Mouse (Mus musculus) myocyte (in vitro differentiated cells): ENCODE measurements around the gene Sp2.

Source experiments
- CEBPB ChIP-seq: IDR thresholded peaks from 2 replicates; pipeline ENCODE4 v1.6.1; 2011; ENCODE audit warnings: mild to moderate bottlenecking, moderate library complexity; ENCODE audit not compliant: poor library complexity, insufficient read depth, severe bottlenecking
- E2F4 ChIP-seq: IDR thresholded peaks from one replicate; pipeline ENCODE4 v1.6.1; 2011; ENCODE audit warnings: mild to moderate bottlenecking, control low read depth, moderate library complexity; ENCODE audit not compliant: insufficient read depth
- MAX ChIP-seq: IDR thresholded peaks from one replicate; pipeline ENCODE4 v1.6.1; 2011; ENCODE audit warnings: low read depth, mild to moderate bottlenecking, control low read depth
- MYOD1 ChIP-seq, 3 experiments: IDR thresholded peaks; one replicate each; pipeline ENCODE4 v1.6.1; 2011; ENCODE audit warnings: control low read depth in 2 of 3, low read depth in 2 of 3, mild to moderate bottlenecking in 2 of 3, moderate library complexity in 1 of 3; ENCODE audit not compliant: insufficient read length in 2 of 3, control insufficient read depth in 1 of 3
- MYOG ChIP-seq, 3 experiments: IDR thresholded peaks; one replicate each; pipeline ENCODE4 v1.6.1; 2011; ENCODE audit warnings: control low read depth in 2 of 3, low read depth in 2 of 3, mild to moderate bottlenecking in 2 of 3; ENCODE audit not compliant: insufficient read length in 2 of 3, control insufficient read depth in 1 of 3, insufficient read depth in 1 of 3
- POLR2A ChIP-seq: IDR thresholded peaks from one replicate; pipeline ENCODE4 v1.6.1; 2011; ENCODE audit warnings: low read depth, mild to moderate bottlenecking, control low read depth, moderate library complexity; ENCODE audit not compliant: insufficient read length
- POLR2AphosphoS2 ChIP-seq: IDR thresholded peaks from one replicate; pipeline ENCODE4 v1.6.1; 2011; ENCODE audit warnings: low read depth, control low read depth; ENCODE audit not compliant: insufficient read length
- REST ChIP-seq: IDR thresholded peaks from one replicate; pipeline ENCODE4 v1.6.1; 2011; ENCODE audit warnings: mild to moderate bottlenecking, control low read depth, moderate library complexity; ENCODE audit not compliant: insufficient read depth, insufficient read length
- TCF12 ChIP-seq: IDR thresholded peaks from one replicate; pipeline ENCODE4 v1.6.1; 2011; ENCODE audit warnings: mild to moderate bottlenecking, control low read depth; ENCODE audit not compliant: poor library complexity, insufficient read depth, severe bottlenecking
- TCF3 ChIP-seq: IDR thresholded peaks from one replicate; pipeline ENCODE4 v1.6.1; 2011; ENCODE audit warnings: low read depth, control low read depth; ENCODE audit not compliant: insufficient read length
- USF1 ChIP-seq: IDR thresholded peaks from one replicate; pipeline ENCODE4 v1.6.1; 2011; ENCODE audit warnings: low read depth, mild to moderate bottlenecking, control low read depth, moderate library complexity

DNA sequence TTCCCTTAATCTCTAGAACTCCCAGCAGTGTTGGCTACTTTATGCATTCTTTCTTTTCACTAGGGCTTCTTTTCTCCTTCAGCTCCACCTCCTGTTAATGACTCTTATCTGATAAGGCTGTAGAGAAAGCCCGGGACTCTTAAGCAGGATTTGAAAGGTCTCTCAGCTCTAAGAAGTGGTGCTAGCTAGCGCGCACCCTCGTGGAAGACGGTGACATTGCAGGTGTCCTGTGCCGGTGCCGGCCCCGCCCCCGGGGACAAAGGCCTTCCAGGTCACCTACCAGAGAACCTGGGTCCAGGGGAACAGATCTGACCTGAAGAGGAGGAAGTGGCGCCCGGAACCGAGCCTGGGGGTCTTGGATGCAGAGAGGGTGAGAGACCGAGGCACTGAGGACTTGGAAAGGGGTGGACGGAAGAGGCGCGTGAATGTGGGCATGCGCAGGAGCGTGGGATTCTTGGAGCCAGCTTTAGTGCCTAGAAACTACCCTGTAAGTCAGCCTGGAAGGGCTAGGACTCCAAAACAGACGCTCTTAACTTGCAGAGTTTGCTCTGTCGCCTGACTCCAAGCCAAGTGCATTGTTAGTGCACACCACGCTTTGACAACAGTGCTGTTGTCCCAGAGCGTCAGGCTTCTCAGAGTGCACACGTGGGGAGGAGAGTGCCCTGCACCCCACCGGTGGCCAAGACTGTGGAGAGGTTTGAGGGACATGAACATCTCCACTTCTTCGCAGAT is 47.1 kb upstream of the Sp2 start, which contains the start of gene Scrn2:
- TF ChIP-seq POLR2A: peak; percentile 13
- no peak for TF ChIP-seq USF1
- no peak for TF ChIP-seq POLR2AphosphoS2
- no peak for TF ChIP-seq MYOG (IDR thresholded peaks at IDR 0.05; ENCODE audit: control insufficient read depth in 1 of 3, insufficient read depth in 1 of 3, insufficient read length in 2 of 3, low read depth in 2 of 3)
- TF ChIP-seq CEBPB: no peak
- TF ChIP-seq E2F4: no peak
- no peak for TF ChIP-seq TCF12
- no peak for TF ChIP-seq MYOD1 (IDR thresholded peaks at IDR 0.05; ENCODE audit: control insufficient read depth in 1 of 3, insufficient read length in 2 of 3, low read depth in 2 of 3)
- TF ChIP-seq REST: no peak
- no peak for TF ChIP-seq TCF3
- TF ChIP-seq MAX: no peak
